Mouse (Mus musculus): ENCODE measurements around the gene Cfap161.

The Cfap161 gene

GRCm38 (mm10) chr7:83794705-83795104 is at the start of gene Cfap161:
Cfap161 (minus strand) TSS chr7:83794880.
- peak; percentile 92 for DNase-seq (ENCODE audit: low spot score)

GRCm38 (mm10) chr7:83842486-83843259 is 48.0 kb upstream of the Cfap161 start:
- no peak for DNase-seq (ENCODE audit: low spot score)

GRCm38 (mm10) chr7:83840076-83840475 is 45.4 kb upstream of the Cfap161 start:
- DNase-seq (ENCODE audit: low spot score) = no peak

- no peak for DNase-seq (ENCODE audit: low spot score)
Observed at GRCm38 (mm10) chr7:83838525-83839224, 44.0 kb upstream of the Cfap161 start.

- DNase-seq (ENCODE audit: low spot score) = no peak
Observed at GRCm38 (mm10) chr7:83829355-83829754, 34.7 kb upstream of the Cfap161 start.

- DNase-seq (ENCODE audit: low spot score) = no peak
Observed at GRCm38 (mm10) chr7:83827402-83828076, 32.9 kb upstream of the Cfap161 start.

- no peak for DNase-seq (ENCODE audit: low spot score)
Observed at GRCm38 (mm10) chr7:83826808-83827207, 32.1 kb upstream of the Cfap161 start.

- DNase-seq (ENCODE audit: low spot score) = no peak
Observed at GRCm38 (mm10) chr7:83821951-83822350, 27.3 kb upstream of the Cfap161 start.

GRCm38 (mm10) chr7:83816886-83817285 is 22.2 kb upstream of the Cfap161 start:
- DNase-seq (ENCODE audit: low spot score) = no peak

GRCm38 (mm10) chr7:83815646-83816045 is 21.0 kb upstream of the Cfap161 start:
- DNase-seq (ENCODE audit: low spot score) = no peak

GRCm38 (mm10) chr7:83813993-83814392 is 19.3 kb upstream of the Cfap161 start:
- peak; percentile 23 for DNase-seq (ENCODE audit: low spot score)

- no peak for DNase-seq (ENCODE audit: low spot score)
Observed at GRCm38 (mm10) chr7:83813465-83813864, 18.8 kb upstream of the Cfap161 start.

GRCm38 (mm10) chr7:83813016-83813415 is 18.3 kb upstream of the Cfap161 start:
- no peak for DNase-seq (ENCODE audit: low spot score)

GRCm38 (mm10) chr7:83812581-83812980 is 17.9 kb upstream of the Cfap161 start:
- no peak for DNase-seq (ENCODE audit: low spot score)

GRCm38 (mm10) chr7:83811916-83812315 is 17.2 kb upstream of the Cfap161 start:
- no peak for DNase-seq (ENCODE audit: low spot score)

- DNase-seq (ENCODE audit: low spot score) = no peak
Observed at GRCm38 (mm10) chr7:83811461-83811860, 16.8 kb upstream of the Cfap161 start.

GRCm38 (mm10) chr7:83810141-83811100 is 15.7 kb upstream of the Cfap161 start:
- DNase-seq (ENCODE audit: low spot score) = no peak

GRCm38 (mm10) chr7:83809715-83810114 is 15.0 kb upstream of the Cfap161 start:
- no peak for DNase-seq (ENCODE audit: low spot score)

GRCm38 (mm10) chr7:83809060-83809459 is 14.4 kb upstream of the Cfap161 start:
- peak; percentile 27 for DNase-seq (ENCODE audit: low spot score)

- no peak for DNase-seq (ENCODE audit: low spot score)
Observed at GRCm38 (mm10) chr7:83806934-83807333, 12.3 kb upstream of the Cfap161 start.

GRCm38 (mm10) chr7:83803777-83804176 is 9.1 kb upstream of the Cfap161 start:
- no peak for DNase-seq (ENCODE audit: low spot score)

- peak; percentile 78 for DNase-seq (ENCODE audit: low spot score)
Observed at GRCm38 (mm10) chr7:83802509-83802908, 7.8 kb upstream of the Cfap161 start.

All from retina, embryonic 14.5 days (tissue).